Mouse (Mus musculus) ES-E14 (cell line): ENCODE data around the gene Dok3.

Experiments
- HCFC1 ChIP-seq: IDR thresholded peaks from 2 replicates; pipeline ENCODE4 v1.6.1; 2012; ENCODE audit warnings: low read length, inconsistent platforms, borderline replicate concordance; ENCODE audit not compliant: insufficient read depth
- ZNF384 ChIP-seq: IDR thresholded peaks from 2 replicates; pipeline ENCODE4 v1.6.1; 2012; ENCODE audit warnings: low read depth, low read length, inconsistent platforms

DNA sequence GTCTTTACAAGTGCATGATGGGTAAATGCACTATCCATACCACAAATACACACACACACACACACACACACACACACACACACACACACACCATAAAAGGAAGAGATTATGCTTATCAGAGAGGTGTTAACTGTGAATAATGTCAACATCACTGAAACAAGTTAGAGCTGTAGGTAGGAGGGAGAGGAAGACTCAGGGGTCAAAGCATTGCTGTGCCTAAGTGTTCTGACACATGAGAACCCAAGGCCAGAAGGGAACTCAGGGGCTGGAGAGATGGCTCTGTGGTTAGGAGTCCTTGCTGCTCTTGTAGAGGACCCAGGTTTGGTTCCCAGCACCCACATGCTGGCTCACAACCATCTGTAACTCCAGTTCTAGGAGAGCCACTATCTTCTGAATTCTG, 49.2 kb downstream of the Dok3 start:
- TF ChIP-seq HCFC1 = no peak
- no peak for TF ChIP-seq ZNF384
